Mouse (Mus musculus) Muller cell, postnatal 12 days (primary cell): ENCODE results near the gene Nfkbid.
"Not testable (repeated sequence)": the region's sequence is repeated elsewhere in the genome, so short reads cannot be mapped to it uniquely, and the experiment has no call there.

ENCODE experiments used
- DNase-seq: peaks from one replicate; pipeline ENCODE4 v3.0.0-alpha.2; 2015; ENCODE audit errors: inconsistent ontology term

Gene Nfkbid

GRCm38 (mm10) chr7:30464816-30465300 is 43.3 kb downstream of the Nfkbid start:
- DNase-seq = no peak

GRCm38 (mm10) chr7:30472411-30472810 is 50.9 kb downstream of the Nfkbid start:
- no peak for DNase-seq

DNA sequence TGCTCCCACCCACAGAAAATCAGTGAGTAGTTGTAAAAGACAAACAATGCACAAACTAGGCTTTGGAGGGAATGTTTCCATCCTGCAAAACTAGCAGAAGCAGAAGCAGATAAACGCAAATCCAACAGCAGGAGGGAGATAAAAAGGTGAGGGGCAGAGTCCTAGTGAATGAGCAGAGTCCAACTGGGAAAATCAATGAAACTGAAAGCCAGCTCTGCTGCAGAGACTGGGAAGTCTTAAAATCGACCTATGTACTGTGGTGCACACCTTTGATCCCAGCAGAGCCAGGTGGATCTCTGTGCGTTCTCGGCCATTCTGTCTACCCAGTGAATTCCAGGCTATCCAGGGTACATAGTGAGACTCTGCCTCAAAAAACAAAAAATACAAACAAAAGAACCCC is 53.5 kb downstream of the Nfkbid start:
- DNase-seq = no peak

DNA sequence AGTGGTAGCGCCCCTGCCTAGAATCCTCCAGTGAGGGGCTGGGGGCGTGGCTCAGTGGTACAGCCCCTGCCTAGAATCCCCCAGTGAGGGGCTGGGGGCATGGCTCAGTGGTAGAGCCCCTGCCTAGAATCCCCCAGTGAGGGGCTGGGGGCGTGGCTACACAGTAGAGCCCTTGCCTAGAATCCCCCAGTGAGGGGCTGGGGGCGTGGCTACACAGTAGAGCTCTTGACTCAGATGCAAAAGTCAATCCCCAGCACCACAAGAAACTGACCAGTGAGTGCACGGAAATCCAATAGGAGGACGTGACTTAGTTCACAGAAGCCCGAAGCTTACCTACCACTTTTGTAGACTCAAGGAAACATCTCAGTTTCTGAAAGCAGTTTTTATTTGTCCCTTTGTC is 54.6 kb downstream of the Nfkbid start:
- not testable (repeated sequence) for DNase-seq

DNA sequence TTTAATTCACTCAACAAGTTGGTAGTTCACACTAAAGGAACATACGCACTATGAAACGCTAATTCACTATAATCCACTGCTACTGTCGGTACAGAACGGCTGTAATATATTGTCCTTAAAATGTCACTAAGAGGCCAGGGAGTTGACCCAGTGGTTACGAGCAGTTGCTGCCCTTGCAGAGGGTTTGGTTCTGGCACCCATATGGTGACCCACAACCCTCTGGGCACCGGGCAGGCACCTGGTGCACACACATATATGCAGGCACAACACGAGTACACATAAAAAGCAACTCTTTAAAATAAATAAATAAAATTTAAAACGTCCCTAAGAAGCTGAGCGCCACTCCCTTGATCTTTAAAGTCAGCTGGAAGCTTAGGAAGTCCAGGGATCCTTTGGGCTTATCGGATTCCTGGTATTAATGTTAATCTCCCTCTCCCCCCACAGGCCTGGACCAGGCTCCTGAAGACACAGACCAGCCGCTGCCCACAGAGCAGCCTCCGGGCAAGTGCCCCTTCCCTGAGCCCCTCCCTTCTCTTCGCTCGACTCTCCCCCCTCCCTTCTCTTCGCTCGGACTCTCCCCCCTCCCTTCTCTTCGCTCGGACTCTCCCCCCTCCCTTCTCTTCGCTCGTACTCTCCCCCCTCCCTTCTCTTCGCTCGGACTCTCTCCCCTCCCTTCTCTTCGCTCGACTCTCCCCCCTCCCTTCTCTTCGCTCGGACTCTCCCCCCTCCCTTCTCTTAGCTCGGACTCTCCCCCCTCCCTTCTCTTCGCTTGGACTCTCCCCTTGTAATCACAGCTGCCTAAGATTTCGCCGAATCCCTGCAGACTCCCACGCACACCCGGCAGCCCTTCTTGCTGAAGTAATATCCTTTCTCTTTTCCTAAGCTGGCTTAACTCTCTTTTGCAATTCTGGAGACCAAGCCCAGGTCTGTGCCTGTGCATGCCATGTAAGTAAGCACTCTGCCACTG is 56.2 kb downstream of the Nfkbid start:
- no peak for DNase-seq
